Mouse (Mus musculus) lung, embryonic 14.5 days (tissue): ENCODE data around the gene Pias4. TPM values are rescaled to one million over a fixed set of nuclear protein-coding genes. Genes with fewer than 3 reads are reported as not detected.
A peak's percentile ranks its signal among the peaks of the same experiment; 100 is the strongest.
"Not testable (repeated sequence)": the region's sequence is repeated elsewhere in the genome, so short reads cannot be mapped to it uniquely, and the experiment has no call there.

Experiments
- ATAC-seq: fragments of 200-750 bp; cut with Nextera tagmentation; 2 replicates; pipeline ENCODE4 v1.8.0; 2017; ENCODE audit warnings: mild to moderate bottlenecking, moderate TSS enrichment, moderate library complexity; ENCODE audit not compliant: insufficient read depth
- DNase-seq: peaks from one replicate; pipeline ENCODE4 v3.0.0-alpha.2; 2015
- H3K27ac ChIP-seq: fragments of 300-500 bp; sonication (generic); 2 replicates; pipeline ENCODE4 v1.5.1; 2014; ENCODE audit warnings: low read depth, mild to moderate bottlenecking, moderate library complexity
- H3K27me3 ChIP-seq: fragments of 300-500 bp; sonication (generic); 2 replicates; pipeline ENCODE4 v1.6.1; 2014; ENCODE audit warnings: low read length, control low read depth; ENCODE audit not compliant: insufficient read depth
- H3K36me3 ChIP-seq: fragments of 300-500 bp; sonication (generic); 2 replicates; pipeline ENCODE4 v1.6.1; 2014; ENCODE audit warnings: control low read depth; ENCODE audit not compliant: insufficient read depth
- H3K4me1 ChIP-seq: fragments of 300-500 bp; sonication (generic); 2 replicates; pipeline ENCODE4 v1.6.1; 2014; ENCODE audit warnings: antibody characterized with exemption, control low read depth; ENCODE audit not compliant: insufficient read depth
- H3K4me2 ChIP-seq: fragments of 300-500 bp; sonication (generic); 2 replicates; pipeline ENCODE4 v1.6.1; 2014; ENCODE audit warnings: mild to moderate bottlenecking
- H3K4me3 ChIP-seq: fragments of 300-500 bp; sonication (generic); 2 replicates; pipeline ENCODE4 v1.5.1; 2014; ENCODE audit warnings: low read depth, low read length
- H3K9ac ChIP-seq: fragments of 300-500 bp; sonication (generic); 2 replicates; pipeline ENCODE4 v1.6.1; 2014
- H3K9me3 ChIP-seq: fragments of 300-500 bp; sonication (generic); 2 replicates; pipeline ENCODE4 v1.6.1; 2016; ENCODE audit warnings: low read depth, low read length, control low read depth
- CTCF ChIP-seq: IDR thresholded peaks from 2 replicates; pipeline ENCODE4 v1.5.1; 2016; ENCODE audit warnings: antibody characterized with exemption, low read depth
- WGBS: fragments of 180-500 bp; shearing (Covaris S2); extraction: QIAGEN DNeasy Blood & Tissue Kit; methylation state at CpG from one replicate; pipeline ENCODE4 v1.1.7; 2014; 5-methylcytosine and 5-hydroxymethylcytosine counted together
- polyA plus RNA-seq: library from polyadenylated mRNA; unstranded; fragments of >200 nt; fragmentation: Nextera tagmentation; extraction: Ambion mirVana; gene quantifications from 2 replicates; pipeline ENCODE4 v1.2.1, GENCODE M21; 2014

The Pias4 gene
- polyA plus RNA-seq, 1 experiment from 2014 or later = 47.9 TPM

DNA sequence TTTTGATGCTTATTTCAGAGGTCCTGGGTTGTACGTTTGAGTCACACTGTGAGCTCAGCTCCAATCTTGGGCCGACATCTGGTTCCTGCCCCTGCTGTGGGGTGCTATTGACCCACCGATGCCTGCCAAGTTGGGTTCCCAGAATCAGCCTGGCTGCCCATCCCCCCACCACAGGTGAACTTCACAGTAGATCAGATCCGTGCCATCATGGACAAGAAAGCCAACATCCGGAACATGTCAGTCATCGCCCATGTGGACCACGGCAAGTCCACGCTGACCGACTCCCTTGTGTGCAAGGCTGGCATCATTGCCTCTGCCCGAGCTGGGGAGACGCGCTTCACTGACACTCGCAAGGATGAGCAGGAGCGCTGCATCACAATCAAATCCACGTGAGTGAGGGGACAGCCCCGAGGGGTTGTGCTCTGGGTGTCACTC is 9.8 kb upstream of the Pias4 start:
- Histone ChIP-seq H3K4me2 (peak overlapping the region; percentile 89), H3K4me1 (peaks cover 5% of the 10 kb centered on the region), H3K27ac (peak overlapping the region; percentile 94), H3K9me3 (no peaks in the 10 kb centered on the region), H3K4me3 (peak overlapping the region; percentile 99), H3K27me3 (no peaks in the 10 kb centered on the region), H3K9ac (peak overlapping the region; percentile 99), H3K36me3 (peaks cover 56% of the 10 kb centered on the region)
- DNase-seq (peak; percentile 26), ATAC-seq (no peak)
- 7% methylated on average over 16 of the region's 16 CpGs for WGBS
- TF ChIP-seq CTCF = no peak

DNA sequence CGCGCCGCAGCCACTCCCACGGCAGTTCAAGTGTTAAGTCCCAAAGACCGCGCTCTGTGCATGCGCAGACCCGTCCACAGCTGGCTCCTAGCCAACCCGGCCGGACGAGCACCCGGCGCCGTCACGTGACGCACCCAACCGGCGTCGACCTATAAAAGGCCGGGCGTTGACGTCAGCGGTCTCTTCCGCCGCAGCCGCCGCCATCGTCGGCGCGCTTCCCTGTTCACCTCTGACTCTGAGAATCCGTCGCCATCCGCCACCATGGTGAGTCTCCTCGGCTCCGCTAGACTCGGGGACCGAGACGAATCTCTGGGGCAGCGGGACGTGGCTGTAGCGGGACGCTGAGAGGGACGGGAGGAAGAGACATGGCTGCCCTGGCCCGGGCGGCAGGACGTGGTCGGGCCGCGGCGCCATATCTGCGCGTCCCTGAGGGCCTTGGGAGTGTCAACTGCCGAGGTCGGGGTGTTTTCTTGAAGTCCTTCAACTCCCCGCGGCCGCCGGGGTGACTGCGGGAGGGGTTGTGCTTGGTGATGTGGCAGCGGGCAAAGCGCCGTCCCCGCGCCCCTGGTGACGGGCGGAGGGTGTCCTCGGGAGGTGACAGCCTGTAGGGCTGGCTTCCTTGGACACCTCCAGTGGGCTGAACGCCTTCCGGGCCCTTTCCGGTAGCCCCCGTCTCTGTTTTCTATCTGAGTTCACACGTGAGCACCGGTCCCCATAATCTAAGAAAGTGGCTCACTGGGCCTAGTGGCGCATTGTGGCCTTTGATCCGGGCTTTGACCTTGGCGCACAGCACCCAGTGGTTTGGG is 8.9 kb upstream of the Pias4 start, which contains the start of gene Eef2:
TSS of gene Eef2 (plus strand) at position 166 of the 806 bp plus-strand sequence.
- ATAC-seq (peak; percentile 77), DNase-seq (peak; percentile 100)
- WGBS = under 1% methylated on average over 75 of the region's 77 CpGs
- Histone ChIP-seq H3K9ac (peak within 1 kb of the TSS; percentile 99), H3K36me3 (peaks cover 48% of the 10 kb centered on the region), H3K9me3 (no peaks in the 10 kb centered on the region), H3K4me2 (peak within 1 kb of the TSS; percentile 89), H3K4me3 (peak within 1 kb of the TSS; percentile 99), H3K27me3 (no peaks in the 10 kb centered on the region), H3K27ac (peak within 1 kb of the TSS; percentile 94), H3K4me1 (peaks cover 5% of the 10 kb centered on the region)
- no peak for TF ChIP-seq CTCF

DNA sequence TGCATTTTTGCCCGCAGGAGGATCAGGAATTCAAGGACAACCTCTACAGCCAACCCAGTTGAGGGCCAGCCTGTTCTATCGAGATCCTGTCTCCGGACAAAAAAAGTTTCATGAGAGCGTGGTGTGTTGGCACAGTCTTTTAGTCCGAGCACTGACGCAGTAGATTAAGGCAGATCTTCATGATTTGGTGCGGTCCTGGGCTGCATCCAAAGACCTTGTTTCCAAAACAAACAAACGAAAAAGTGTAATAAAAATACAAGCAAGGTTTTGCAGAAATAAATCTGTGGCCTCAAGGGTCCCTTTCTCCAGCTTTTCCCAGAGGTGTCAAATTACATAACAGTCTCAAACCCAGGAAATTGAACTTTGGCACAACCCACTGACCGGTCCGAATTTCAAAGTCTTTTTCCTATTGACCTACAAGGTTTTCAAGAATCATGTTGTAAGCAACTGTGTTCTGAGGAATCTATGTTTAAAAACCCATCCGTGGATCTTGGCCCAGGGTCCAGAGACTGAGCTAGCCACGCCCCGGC is 8.3 kb upstream of the Pias4 start:
- H3K4me2 ChIP-seq = peak overlapping the region; percentile 89
- no peaks in the 10 kb centered on the region for H3K27me3 ChIP-seq
- peak overlapping the region; percentile 99 for H3K4me3 ChIP-seq
- peak overlapping the region; percentile 94 for H3K27ac ChIP-seq
- WGBS = 2% methylated on average over 13 of the region's 13 CpGs
- peaks cover 41% of the 10 kb centered on the region for H3K36me3 ChIP-seq
- ATAC-seq = peak; percentile 4
- H3K4me1 ChIP-seq = peaks cover 5% of the 10 kb centered on the region
- no peak for TF ChIP-seq CTCF
- no peak for DNase-seq
- H3K9me3 ChIP-seq = no peaks in the 10 kb centered on the region
- peak overlapping the region; percentile 28 for H3K9ac ChIP-seq

DNA sequence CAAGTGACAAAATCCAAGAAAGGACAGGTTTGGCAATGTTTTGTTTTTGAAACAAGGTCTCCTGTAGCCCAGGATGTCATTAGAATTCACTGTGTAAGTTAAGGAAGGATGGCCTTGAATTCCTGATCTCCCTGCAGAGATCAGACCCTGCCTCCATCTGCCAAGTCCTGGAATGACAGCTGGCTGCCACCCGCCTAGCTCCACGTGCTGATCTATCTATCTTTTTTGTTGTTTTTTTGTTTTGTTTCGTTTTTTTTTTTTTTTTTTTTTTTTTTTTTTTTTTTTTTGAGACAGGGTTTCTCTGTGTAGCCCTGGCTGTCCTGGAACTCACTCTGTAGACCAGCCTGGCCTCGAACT is 7.6 kb upstream of the Pias4 start:
- WGBS = 11% methylated on average over 4 of the region's 4 CpGs
- peaks cover 34% of the 10 kb centered on the region for H3K36me3 ChIP-seq
- not testable (repeated sequence) for H3K27me3 ChIP-seq, H3K4me1 ChIP-seq, DNase-seq, ATAC-seq, H3K9me3 ChIP-seq, H3K4me3 ChIP-seq
- peak overlapping the region; percentile 94 for H3K27ac ChIP-seq
- H3K4me2 ChIP-seq = peak overlapping the region; percentile 89
- peak overlapping the region; percentile 45; the same call in 1 of the 2 replicates for H3K9ac ChIP-seq

DNA sequence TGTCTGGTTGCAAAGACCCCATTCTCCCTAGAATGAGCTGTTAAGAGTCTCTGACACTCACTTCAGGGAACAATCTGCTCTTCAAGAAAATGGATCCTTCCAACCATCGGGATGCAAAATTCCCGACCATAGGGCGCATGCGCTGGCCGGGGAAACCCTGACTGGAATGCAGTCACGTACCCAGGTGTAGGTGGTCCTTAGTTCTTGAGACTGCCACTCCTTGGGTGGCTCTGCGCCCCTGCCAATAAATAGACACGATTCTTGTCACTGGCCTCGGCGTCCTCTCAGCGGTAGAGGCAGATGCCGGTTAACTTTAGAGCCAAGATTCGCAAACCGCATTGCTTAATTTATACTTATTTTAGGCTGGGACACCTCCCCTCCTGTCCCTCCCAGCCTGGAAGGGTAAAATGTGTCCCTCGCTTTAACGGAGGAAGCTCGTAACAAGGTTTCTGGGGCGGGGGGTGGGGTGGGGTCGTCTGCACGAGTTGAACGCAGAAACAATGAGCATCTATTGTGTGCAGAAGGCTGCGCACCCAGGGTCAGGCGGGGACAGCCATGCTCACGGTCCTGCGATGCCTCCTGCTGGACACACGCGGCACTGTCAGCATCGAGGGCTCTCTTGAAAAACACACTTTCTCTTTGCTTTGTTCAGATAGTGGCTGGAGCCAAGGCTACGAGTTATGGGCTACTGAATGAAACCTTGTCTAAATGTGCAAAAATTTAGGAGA is 7.1 kb upstream of the Pias4 start:
- Histone ChIP-seq H3K36me3 (peaks cover 29% of the 10 kb centered on the region), H3K4me2 (peak overlapping the region; percentile 89), H3K27me3 (no peaks in the 10 kb centered on the region), H3K4me1 (peaks cover 5% of the 10 kb centered on the region), H3K4me3 (peak overlapping the region; percentile 35), H3K9ac (peak overlapping the region; percentile 45), H3K27ac (peak overlapping the region; percentile 94), H3K9me3 (no peaks in the 10 kb centered on the region)
- peak; percentile 62 for ATAC-seq
- 2% methylated on average over 29 of the region's 29 CpGs for WGBS
- peak; percentile 93 for DNase-seq
- TF ChIP-seq CTCF = peak; percentile 96

GRCm38 (mm10) chr10:81173132-81173531 is 5.4 kb upstream of the Pias4 start:
- Histone ChIP-seq H3K27me3 (no peaks in the 10 kb centered on the region), H3K9ac (peak overlapping the region; percentile 17), H3K36me3 (peaks cover 12% of the 10 kb centered on the region), H3K4me1 (peaks cover 11% of the 10 kb centered on the region), H3K27ac (peak overlapping the region; percentile 72), H3K4me3 (no peak overlapping the region), H3K4me2 (peak overlapping the region; percentile 41), H3K9me3 (no peaks in the 10 kb centered on the region)
- 6% methylated on average over 21 of the region's 21 CpGs for WGBS
- DNase-seq (peak; percentile 91), ATAC-seq (peak; percentile 8; the same call in 1 of the 2 replicates)
- TF ChIP-seq CTCF = peak; percentile 88

- not testable (repeated sequence) for H3K4me3 ChIP-seq, H3K36me3 ChIP-seq, DNase-seq, H3K9ac ChIP-seq, H3K9me3 ChIP-seq, H3K27me3 ChIP-seq, ATAC-seq, H3K27ac ChIP-seq
- WGBS = 28% methylated on average over 11 of the region's 14 CpGs
- Histone ChIP-seq H3K4me1 (peaks cover 10% of the 10 kb centered on the region), H3K4me2 (peak overlapping the region; percentile 18; the same call in 1 of the 2 replicates)
Observed at GRCm38 (mm10) chr10:81169411-81169900, 1.7 kb upstream of the Pias4 start.
